Mouse (Mus musculus) layer of hippocampus, postnatal 10 days (tissue): ENCODE measurements around the gene Rangrf. TPM values are rescaled to one million over a fixed set of nuclear protein-coding genes. Genes with fewer than 3 reads are reported as not detected.
A peak's percentile ranks its signal among the peaks of the same experiment; 100 is the strongest.
"Not testable (repeated sequence)": the region's sequence is repeated elsewhere in the genome, so short reads cannot be mapped to it uniquely, and the experiment has no call there.

Experiments used
- DNase-seq, 2 experiments: peaks; one replicate each; pipeline ENCODE4 v3.0.0; 2021; ENCODE audit warnings: low spot score in 2 of 2
- microRNA-seq, 2 experiments: library from miRNA; unstranded; fragments of <30 nt; microRNA quantifications; one replicate each; pipeline ENCODE4 v1.2.0; 2021
- total RNA-seq, 2 experiments: library from RNA; stranded (reverse); gene quantifications; 2 replicates each; pipeline ENCODE4 v1.2.3; 2021

Gene Rangrf
- total RNA-seq, 2 experiments from 2014 or later, result 16.2 to 20.5 TPM

- no peak for DNase-seq
These were observed 28.1 kb downstream of the Rangrf start for GRCm38 (mm10) chr11:68946806-68947440.

GRCm38 (mm10) chr11:68946001-68946400, 29.0 kb downstream of the Rangrf start:
- DNase-seq, result no peak

- no peak for DNase-seq
These were observed 29.7 kb downstream of the Rangrf start for GRCm38 (mm10) chr11:68945245-68945644.

GRCm38 (mm10) chr11:68942731-68943130, 32.3 kb downstream of the Rangrf start:
- DNase-seq, result no peak

- DNase-seq, result no peak
These were observed 34.5 kb downstream of the Rangrf start for GRCm38 (mm10) chr11:68940516-68940915.

GRCm38 (mm10) chr11:68939451-68940304, 35.3 kb downstream of the Rangrf start:
- DNase-seq, result peak; percentile 77 to 84

GRCm38 (mm10) chr11:68936951-68937350, 38.0 kb downstream of the Rangrf start:
- not testable (repeated sequence) for DNase-seq

- DNase-seq, result no peak
These were observed 41.0 kb downstream of the Rangrf start for GRCm38 (mm10) chr11:68933885-68934507.

- DNase-seq, result no peak
These were observed 45.0 kb downstream of the Rangrf start for GRCm38 (mm10) chr11:68929947-68930346.

GRCm38 (mm10) chr11:68926981-68927380, 48.0 kb downstream of the Rangrf start, which contains the start of gene Odf4:
Gene Odf4, minus strand, starts transcription at chr11:68927081.
- no peak for DNase-seq

- DNase-seq, result no peak
These were observed 50.2 kb downstream of the Rangrf start for GRCm38 (mm10) chr11:68924749-68925148.

- no peak for DNase-seq
These were observed 51.8 kb downstream of the Rangrf start for GRCm38 (mm10) chr11:68923191-68923590.

Small RNAs within 50 kb of the gene (microRNA-seq; reads per million reads assigned to microRNA genes)
- gene Mir3062, result 0.39 to 1.6 reads per million in 2 experiments

Other genes with a start within 250 kb of the Rangrf start
- gene Ndel1, start 103.3 kb downstream of the Rangrf start, total RNA-seq, result 10 to 100 TPM; 82.4 to 87.0 TPM
- gene Rnf222, start 86.6 kb downstream of the Rangrf start, total RNA-seq, result not detected
- gene Rpl26, start 73.6 kb downstream of the Rangrf start, total RNA-seq, result 100 to 1,000 TPM; 734 to 739 TPM
- under 1 TPM; 0.45 to 0.62 TPM for gene Odf4, start 48.1 kb downstream of the Rangrf start, total RNA-seq
- 10 to 100 TPM; 12.2 to 17.4 TPM for gene Arhgef15, start 17.7 kb downstream of the Rangrf start, total RNA-seq
- gene Slc25a35, start 7.1 kb downstream of the Rangrf start, total RNA-seq, result 1 to 10 TPM; 4.3 to 4.4 TPM
- gene Pfas, start 33.3 kb upstream of the Rangrf start, total RNA-seq, result 10 to 100 TPM; 26.2 to 37.5 TPM
- gene Ctc1, start 40.7 kb upstream of the Rangrf start, total RNA-seq, result 10 to 100 TPM; 41.1 to 50.7 TPM
- 1 to 10 TPM; 5.3 to 6.0 TPM for gene Aurkb, start 70.5 kb upstream of the Rangrf start, total RNA-seq
- gene Borcs6, start 84.5 kb upstream of the Rangrf start, total RNA-seq, result 10 to 100 TPM; 24.2 to 24.9 TPM
- 10 to 100 TPM; 10.4 to 14.0 TPM for gene Tmem107, start 95.6 kb upstream of the Rangrf start, total RNA-seq
- gene Vamp2, start 113.3 kb upstream of the Rangrf start, total RNA-seq, result 1,000 to 10,000 TPM in 1 of 2 experiments, 100 to 1,000 TPM in 1; 909 to 1,029 TPM
- 10 to 100 TPM; 54.4 to 67.2 TPM for gene Per1, start 120.0 kb upstream of the Rangrf start, total RNA-seq
- gene Hes7, start 145.2 kb upstream of the Rangrf start, total RNA-seq, result under 1 TPM; 0.54 to 0.96 TPM
- gene 9130213A22Rik, start 147.4 kb upstream of the Rangrf start, total RNA-seq, result under 1 TPM; 0.59 to 0.89 TPM
- 1 to 10 TPM; 5.8 to 6.6 TPM for gene Aloxe3, start 150.7 kb upstream of the Rangrf start, total RNA-seq
- under 1 TPM; 0.27 to 0.31 TPM for gene Alox12b, start 181.8 kb upstream of the Rangrf start, total RNA-seq
- 1 to 10 TPM; 5.2 to 6.9 TPM for gene Alox8, start 222.7 kb upstream of the Rangrf start, total RNA-seq